Mouse (Mus musculus): ENCODE measurements around the gene Xrcc6. TPM values are rescaled to one million over a fixed set of nuclear protein-coding genes. Genes with fewer than 3 reads are reported as not detected.

Gene Xrcc6
- polyA plus RNA-seq, 1 experiment from 2014 or later = 104 TPM

- no peaks in the 10 kb centered on the region for H3K9me3 ChIP-seq
- no peak overlapping the region for H3K4me3 ChIP-seq
- no peak for DNase-seq (ENCODE audit: low spot score)
- H3K4me1 ChIP-seq = 0 out of 2 replicates have a peak, but pooled peaks cover 6% of the 10 kb centered on the region
- WGBS = 96% methylated on average over 9 of the region's 9 CpGs
- H3K27me3 ChIP-seq (replicated peaks; ENCODE audit: low read depth, poor library complexity, severe bottlenecking) = no peaks in the 10 kb centered on the region
- no peak overlapping the region for H3K27ac ChIP-seq (replicated peaks)
- peaks cover 27% of the 10 kb centered on the region; the same call in 1 of the 2 replicates for H3K36me3 ChIP-seq (replicated peaks)
These were observed 33.5 kb upstream of the Xrcc6 start for GRCm38 (mm10) chr15:81954151-81954583.

DNA sequence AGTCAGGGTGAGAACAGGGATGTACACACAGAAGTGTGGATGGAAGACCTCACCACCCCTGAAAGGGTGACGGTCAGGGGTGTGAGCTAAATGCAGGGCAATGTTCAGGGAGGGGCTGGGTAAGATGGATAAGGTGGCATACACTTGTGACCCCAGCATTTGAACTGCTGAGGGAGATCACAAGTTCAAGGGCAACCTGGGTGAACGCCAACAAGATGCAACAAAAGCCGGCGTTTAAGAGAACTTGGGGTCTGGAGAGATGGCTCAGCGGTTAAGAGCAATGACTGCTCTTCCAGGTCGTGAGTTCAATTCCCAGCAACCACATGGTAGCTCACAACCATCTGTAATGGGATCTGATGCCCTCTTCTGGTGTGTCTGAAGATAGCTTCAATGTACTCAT lies 32.9 kb upstream of the Xrcc6 start:
- Histone ChIP-seq H3K27ac (replicated peaks) (no peak overlapping the region), H3K27me3 (replicated peaks; ENCODE audit: low read depth, poor library complexity, severe bottlenecking) (no peaks in the 10 kb centered on the region), H3K9me3 (no peaks in the 10 kb centered on the region), H3K4me1 (peaks cover 5% of the 10 kb centered on the region), H3K36me3 (replicated peaks) (peaks cover 27% of the 10 kb centered on the region; the same call in 1 of the 2 replicates), H3K4me3 (no peak overlapping the region)
- 92% methylated on average over 6 of the region's 6 CpGs for WGBS
- no peak for DNase-seq (ENCODE audit: low spot score)

DNA sequence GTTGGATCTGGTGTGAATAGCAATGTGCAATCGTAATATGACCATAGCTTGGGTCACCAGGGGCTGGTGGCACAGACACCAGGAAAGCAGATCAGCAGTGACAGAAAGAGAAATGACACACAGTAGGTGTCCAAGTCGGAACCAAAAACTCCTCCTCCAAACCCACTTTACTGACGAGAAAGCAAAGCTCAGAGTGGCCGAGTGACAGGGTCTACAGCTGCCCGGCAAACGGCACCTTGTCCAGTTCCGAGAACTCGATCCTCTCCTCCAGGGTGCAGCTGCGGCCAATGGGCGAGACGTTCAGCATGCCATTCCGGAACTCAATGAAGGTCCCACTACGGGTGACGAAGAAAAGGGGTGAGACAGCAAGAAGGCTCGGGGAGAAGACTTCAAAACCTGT lies 32.2 kb upstream of the Xrcc6 start:
- no peak overlapping the region for H3K4me3 ChIP-seq
- H3K27me3 ChIP-seq (replicated peaks; ENCODE audit: low read depth, poor library complexity, severe bottlenecking) = no peaks in the 10 kb centered on the region
- WGBS = 91% methylated on average over 15 of the region's 15 CpGs
- H3K36me3 ChIP-seq (replicated peaks) = peaks cover 27% of the 10 kb centered on the region; the same call in 1 of the 2 replicates
- H3K4me1 ChIP-seq = peaks cover 8% of the 10 kb centered on the region
- H3K9me3 ChIP-seq = no peaks in the 10 kb centered on the region
- H3K27ac ChIP-seq (replicated peaks) = no peak overlapping the region
- no peak for DNase-seq (ENCODE audit: low spot score)

- Histone ChIP-seq H3K4me1 (peaks cover 14% of the 10 kb centered on the region), H3K27me3 (replicated peaks; ENCODE audit: low read depth, poor library complexity, severe bottlenecking) (no peaks in the 10 kb centered on the region), H3K4me3 (no peak overlapping the region), H3K36me3 (replicated peaks) (peaks cover 21% of the 10 kb centered on the region; the same call in 1 of the 2 replicates), H3K27ac (replicated peaks) (no peak overlapping the region), H3K9me3 (no peaks in the 10 kb centered on the region)
- DNase-seq (ENCODE audit: low spot score) = peak; percentile 65
- 56% methylated on average over 8 of the region's 8 CpGs for WGBS
These were observed 31.2 kb upstream of the Xrcc6 start for GRCm38 (mm10) chr15:81956457-81956856.

GRCm38 (mm10) chr15:81957598-81957997 lies 30.0 kb upstream of the Xrcc6 start:
- H3K4me3 ChIP-seq = no peak overlapping the region
- H3K27ac ChIP-seq (replicated peaks) = no peak overlapping the region
- 89% methylated on average over 11 of the region's 11 CpGs for WGBS
- no peak for DNase-seq (ENCODE audit: low spot score)
- H3K36me3 ChIP-seq (replicated peaks) = peaks cover 19% of the 10 kb centered on the region; the same call in 1 of the 2 replicates
- H3K9me3 ChIP-seq = no peaks in the 10 kb centered on the region
- H3K4me1 ChIP-seq = peaks cover 14% of the 10 kb centered on the region
- H3K27me3 ChIP-seq (replicated peaks; ENCODE audit: low read depth, poor library complexity, severe bottlenecking) = no peaks in the 10 kb centered on the region

GRCm38 (mm10) chr15:81958906-81959305 lies 28.7 kb upstream of the Xrcc6 start:
- 93% methylated on average over 3 of the region's 3 CpGs for WGBS
- Histone ChIP-seq H3K27me3 (replicated peaks; ENCODE audit: low read depth, poor library complexity, severe bottlenecking) (no peaks in the 10 kb centered on the region), H3K9me3 (no peaks in the 10 kb centered on the region), H3K36me3 (replicated peaks) (peaks cover 19% of the 10 kb centered on the region; the same call in 1 of the 2 replicates), H3K4me3 (no peak overlapping the region), H3K27ac (replicated peaks) (no peak overlapping the region), H3K4me1 (peaks cover 14% of the 10 kb centered on the region)
- DNase-seq (ENCODE audit: low spot score) = no peak

DNA sequence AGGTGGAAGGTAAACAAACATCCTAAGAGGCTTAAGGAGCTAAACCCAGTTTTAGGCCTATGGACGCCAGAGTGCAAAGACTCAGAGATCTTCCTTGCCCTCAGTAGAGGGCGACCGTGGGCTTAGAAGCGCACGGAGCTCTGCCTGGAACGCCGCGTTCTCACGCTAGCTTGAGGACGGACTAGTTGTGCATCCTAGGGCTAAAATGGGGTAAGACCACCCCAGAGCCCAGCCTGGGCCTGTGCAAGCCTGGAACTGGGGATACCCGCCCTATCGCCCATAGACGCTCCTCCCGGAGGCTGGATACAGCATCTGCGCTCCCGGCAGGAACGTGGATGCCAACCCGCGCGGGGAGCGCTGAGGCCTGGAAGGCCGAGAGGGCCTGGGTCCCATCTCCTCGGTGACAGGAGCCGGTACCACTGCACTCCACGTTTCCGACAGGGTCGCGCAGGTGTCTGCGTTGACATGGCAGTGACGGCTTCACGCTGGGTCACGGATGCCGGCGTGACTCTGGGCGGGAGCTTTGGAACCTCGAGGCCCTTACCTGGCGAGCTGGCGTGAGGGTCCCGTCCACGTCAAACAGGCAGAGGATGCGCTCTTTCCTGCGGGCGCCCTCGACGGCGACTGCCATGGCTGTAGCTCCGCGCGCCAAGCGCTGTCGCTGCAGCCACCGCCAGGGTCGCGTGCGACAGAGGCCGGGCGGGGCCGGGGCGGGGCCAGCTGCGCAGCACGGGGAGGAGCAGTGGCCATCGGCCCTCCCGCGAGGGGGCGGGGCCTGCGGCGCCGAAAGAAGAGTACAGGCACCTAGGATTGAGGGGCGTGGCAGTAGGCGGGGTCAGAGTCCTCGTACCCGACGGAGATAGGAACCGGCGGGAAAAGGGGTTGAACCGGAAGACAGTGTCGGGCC lies 27.2 kb upstream of the Xrcc6 start, which contains the start of gene Pmm1:
Gene Pmm1, minus strand, starts transcription at position 760 of the 907 bp plus-strand sequence.
- WGBS = under 1% methylated on average over 77 of the region's 77 CpGs
- Histone ChIP-seq H3K27me3 (replicated peaks; ENCODE audit: low read depth, poor library complexity, severe bottlenecking) (no peaks in the 10 kb centered on the region), H3K36me3 (replicated peaks) (peaks cover 4% of the 10 kb centered on the region; the same call in 1 of the 2 replicates), H3K4me1 (peaks cover 20% of the 10 kb centered on the region), H3K9me3 (no peaks in the 10 kb centered on the region), H3K27ac (replicated peaks) (peak within 1 kb of the TSS; percentile 81), H3K4me3 (peak within 1 kb of the TSS; percentile 81)
- DNase-seq (ENCODE audit: low spot score) = peak; percentile 99

- no peaks in the 10 kb centered on the region for H3K9me3 ChIP-seq
- peak overlapping the region; percentile 81 for H3K27ac ChIP-seq (replicated peaks)
- no peak for DNase-seq (ENCODE audit: low spot score)
- H3K36me3 ChIP-seq (replicated peaks) = peaks cover under 1% of the 10 kb centered on the region; the same call in 1 of the 2 replicates
- peaks cover 20% of the 10 kb centered on the region for H3K4me1 ChIP-seq
- no peaks in the 10 kb centered on the region for H3K27me3 ChIP-seq (replicated peaks; ENCODE audit: low read depth, poor library complexity, severe bottlenecking)
- 4% methylated on average over 8 of the region's 8 CpGs for WGBS
- peak overlapping the region; percentile 81 for H3K4me3 ChIP-seq
These were observed 26.6 kb upstream of the Xrcc6 start for GRCm38 (mm10) chr15:81961078-81961451.

DNA sequence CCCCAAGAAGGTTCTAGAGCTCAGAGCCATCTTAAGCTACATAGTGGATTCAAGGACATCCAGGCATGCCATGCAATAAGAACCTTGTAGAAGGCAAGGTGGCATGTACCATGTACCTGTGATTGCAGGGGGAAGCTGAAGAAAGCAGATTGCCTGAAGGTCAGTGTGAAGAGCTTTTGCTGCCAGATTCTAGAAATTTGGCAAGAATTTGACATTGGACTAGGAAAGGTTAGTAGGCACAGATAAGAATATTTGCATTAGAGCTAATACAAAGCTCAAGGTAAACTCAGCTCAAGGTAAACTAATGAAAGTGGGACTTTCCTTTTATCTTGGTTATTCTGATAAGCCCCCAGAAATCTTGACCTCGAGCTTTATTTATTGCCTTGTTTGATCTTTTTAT lies 23.4 kb upstream of the Xrcc6 start:
- 75% methylated on average over 1 of the region's 1 CpGs for WGBS
- Histone ChIP-seq H3K4me3 (no peak overlapping the region), H3K4me1 (peaks cover 22% of the 10 kb centered on the region), H3K36me3 (replicated peaks) (no peaks in the 10 kb centered on the region), H3K9me3 (no peaks in the 10 kb centered on the region), H3K27ac (replicated peaks) (no peak overlapping the region), H3K27me3 (replicated peaks; ENCODE audit: low read depth, poor library complexity, severe bottlenecking) (no peaks in the 10 kb centered on the region)
- DNase-seq (ENCODE audit: low spot score) = no peak

GRCm38 (mm10) chr15:81964980-81965545 lies 22.6 kb upstream of the Xrcc6 start:
- H3K4me1 ChIP-seq = peaks cover 18% of the 10 kb centered on the region
- no peak for DNase-seq (ENCODE audit: low spot score)
- 55% methylated on average over 4 of the region's 4 CpGs for WGBS

GRCm38 (mm10) chr15:81966062-81966829 lies 21.4 kb upstream of the Xrcc6 start:
- H3K27ac ChIP-seq (replicated peaks) = no peak overlapping the region
- no peaks in the 10 kb centered on the region for H3K9me3 ChIP-seq
- peaks cover 8% of the 10 kb centered on the region; the same call in 1 of the 2 replicates for H3K4me1 ChIP-seq
- no peaks in the 10 kb centered on the region for H3K27me3 ChIP-seq (replicated peaks; ENCODE audit: low read depth, poor library complexity, severe bottlenecking)
- 81% methylated on average over 14 of the region's 14 CpGs for WGBS
- no peak for DNase-seq (ENCODE audit: low spot score)
- no peaks in the 10 kb centered on the region for H3K36me3 ChIP-seq (replicated peaks)
- H3K4me3 ChIP-seq = no peak overlapping the region

More at GRCm38 (mm10) chr15:81964980-81965545, 22.6 kb upstream of the Xrcc6 start:
- Histone ChIP-seq H3K27me3 (replicated peaks; ENCODE audit: low read depth, poor library complexity, severe bottlenecking) (no peaks in the 10 kb centered on the region), H3K4me3 (no peak overlapping the region), H3K9me3 (no peaks in the 10 kb centered on the region), H3K36me3 (replicated peaks) (no peaks in the 10 kb centered on the region), H3K27ac (replicated peaks) (no peak overlapping the region)

DNA sequence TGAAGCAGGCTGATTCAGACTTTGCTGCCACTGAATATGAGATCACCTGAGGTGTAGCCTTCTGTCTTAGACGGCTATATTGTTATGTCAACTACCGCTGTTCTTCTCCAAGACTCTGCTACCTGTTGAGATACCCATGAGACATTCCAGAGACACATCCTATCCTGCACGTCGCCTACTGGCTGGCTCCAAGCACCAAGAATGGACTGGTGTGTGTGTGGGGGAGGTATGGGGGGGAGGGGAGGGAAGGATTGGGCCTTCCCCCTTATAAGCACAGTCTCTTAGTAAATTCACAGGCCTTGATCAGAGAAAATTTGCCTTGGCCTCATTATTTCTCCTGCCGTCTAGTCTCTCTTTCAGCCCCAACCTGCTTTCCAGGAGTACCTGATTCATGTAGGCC lies 19.8 kb upstream of the Xrcc6 start:
- Histone ChIP-seq H3K4me3 (no peak overlapping the region), H3K27ac (replicated peaks) (no peak overlapping the region), H3K36me3 (replicated peaks) (no peaks in the 10 kb centered on the region), H3K9me3 (peaks cover 7% of the 10 kb centered on the region), H3K4me1 (0 out of 2 replicates have a peak, but pooled peaks cover 8% of the 10 kb centered on the region), H3K27me3 (replicated peaks; ENCODE audit: low read depth, poor library complexity, severe bottlenecking) (no peaks in the 10 kb centered on the region)
- no peak for DNase-seq (ENCODE audit: low spot score)
- 91% methylated on average over 5 of the region's 5 CpGs for WGBS

Measured in embryonic facial prominence, embryonic 10.5 days (tissue).